Mouse (Mus musculus) liver, postnatal 0 days (tissue): ENCODE measurements around the gene Cc2d1a.

Experiments
- CTCF ChIP-seq: sonication (generic); IDR thresholded peaks from 2 replicates; pipeline ENCODE4 v1.5.1; 2016; ENCODE audit warnings: antibody characterized with exemption, low read depth
- EP300 ChIP-seq: IDR thresholded peaks from 2 replicates; pipeline ENCODE4 v1.6.1; 2016; ENCODE audit warnings: antibody characterized with exemption, low read depth, mild to moderate bottlenecking

DNA sequence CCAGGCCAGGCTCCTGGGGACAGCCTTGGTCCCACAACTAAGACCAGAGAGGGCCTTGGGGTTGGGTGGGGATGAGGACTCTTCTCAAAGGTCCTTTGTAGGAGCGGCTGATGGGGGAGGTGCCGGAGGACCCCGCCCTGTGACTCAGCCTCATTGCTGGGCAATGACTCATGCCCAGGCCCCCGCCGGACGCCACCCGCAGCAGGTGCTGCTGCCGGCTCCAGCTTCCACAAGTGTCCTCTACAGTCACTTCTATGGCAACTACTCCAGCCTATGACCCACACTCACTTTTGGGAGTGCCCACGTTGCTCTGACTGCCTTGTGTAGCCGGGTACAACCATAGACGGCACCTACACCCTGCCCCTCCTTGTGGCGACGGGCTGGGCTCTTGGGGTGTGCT, 44.3 kb upstream of the Cc2d1a start:
- TF ChIP-seq CTCF (no peak), EP300 (no peak)
